Mouse (Mus musculus): Measurements from ENCODE around the gene Scaf1.

The Scaf1 gene

DNA sequence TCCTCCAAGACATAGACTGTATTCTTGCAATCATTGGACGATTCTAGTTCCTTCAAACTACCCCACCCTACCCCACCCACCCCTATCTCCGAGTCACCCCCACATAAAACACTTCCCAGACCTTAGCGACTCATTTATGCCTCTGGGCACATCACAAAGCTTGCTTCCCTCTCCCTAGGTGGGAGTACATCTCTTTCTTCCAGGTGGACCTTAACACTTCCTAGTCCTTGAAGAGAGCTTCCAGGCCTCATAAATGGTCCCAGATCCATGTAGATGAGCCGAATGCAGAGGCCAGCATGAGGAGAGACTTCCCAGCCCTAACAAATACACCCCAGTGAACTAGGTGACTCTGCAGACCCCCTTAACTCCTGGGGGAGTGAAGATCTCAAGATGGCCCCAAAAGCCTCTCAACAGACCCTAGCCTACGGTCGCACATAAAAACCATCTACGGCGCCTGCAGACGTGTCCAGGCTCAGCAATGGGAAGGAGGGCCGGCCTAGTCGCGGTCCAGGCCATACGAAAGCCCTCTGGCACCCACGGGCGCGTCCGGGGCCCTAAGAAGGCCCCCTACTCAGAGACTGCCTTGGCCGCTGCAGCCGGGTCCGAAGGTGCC lies 713 bp downstream of the Scaf1 start:
- in situ Hi-C loops (cut with MboI; ENCODE audit: low sequenced_read_pairs): no loop called here

DNA sequence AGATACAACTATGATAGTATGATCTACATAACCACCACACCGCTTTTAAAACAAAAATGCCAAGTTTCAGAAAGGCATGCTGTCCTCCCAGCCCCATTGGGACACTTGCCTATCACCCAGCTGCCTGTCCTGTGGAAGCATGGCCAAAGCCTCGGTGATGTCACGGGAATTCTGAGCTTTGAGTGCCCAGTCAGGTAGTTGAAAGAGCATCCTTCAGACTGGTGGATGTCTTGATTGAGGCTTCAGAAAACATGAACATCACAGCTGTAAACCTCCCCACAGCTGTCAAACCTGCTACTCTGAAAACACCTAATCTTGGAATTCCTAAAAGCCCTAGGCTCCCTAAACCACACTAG lies 2.1 kb downstream of the Scaf1 start:
- in situ Hi-C loops (cut with MboI; ENCODE audit: low sequenced_read_pairs): no loop called here

DNA sequence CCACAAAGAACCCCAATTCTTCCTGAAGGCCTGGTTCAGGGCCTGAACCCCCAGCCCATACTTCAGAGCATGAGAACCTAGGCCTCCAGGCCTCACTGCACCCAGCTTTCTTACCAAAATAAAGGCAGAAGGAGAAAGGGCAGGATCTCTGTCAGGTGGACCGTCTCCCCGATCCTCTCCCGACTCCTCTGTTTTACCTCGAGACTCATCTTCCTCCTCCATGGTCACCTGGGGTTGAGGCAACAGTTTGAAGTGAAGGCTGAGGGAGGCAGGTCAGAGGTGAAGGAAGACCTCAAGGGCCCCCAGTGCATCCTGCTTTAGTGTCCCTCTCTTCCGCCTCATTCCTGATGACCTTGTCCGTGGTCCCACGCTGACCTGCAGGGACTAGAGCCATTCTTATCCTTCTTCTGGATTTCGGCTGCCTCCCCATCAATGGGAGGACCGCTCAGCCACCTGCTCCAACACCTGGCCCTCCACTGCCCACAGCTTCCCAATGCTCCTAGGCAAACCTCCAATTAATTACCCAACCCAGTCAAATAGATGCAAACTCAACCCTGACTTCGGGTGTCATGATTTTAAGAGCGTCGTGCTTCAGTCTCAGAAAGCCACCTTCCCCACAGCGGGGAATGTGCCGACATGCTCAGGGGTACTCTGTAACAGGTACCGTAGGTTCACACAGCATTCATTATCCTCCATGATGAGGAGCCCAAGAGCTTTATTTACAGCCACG lies 2.6 kb downstream of the Scaf1 start:
- in situ Hi-C loops (cut with MboI; ENCODE audit: low sequenced_read_pairs): no loop called here

DNA sequence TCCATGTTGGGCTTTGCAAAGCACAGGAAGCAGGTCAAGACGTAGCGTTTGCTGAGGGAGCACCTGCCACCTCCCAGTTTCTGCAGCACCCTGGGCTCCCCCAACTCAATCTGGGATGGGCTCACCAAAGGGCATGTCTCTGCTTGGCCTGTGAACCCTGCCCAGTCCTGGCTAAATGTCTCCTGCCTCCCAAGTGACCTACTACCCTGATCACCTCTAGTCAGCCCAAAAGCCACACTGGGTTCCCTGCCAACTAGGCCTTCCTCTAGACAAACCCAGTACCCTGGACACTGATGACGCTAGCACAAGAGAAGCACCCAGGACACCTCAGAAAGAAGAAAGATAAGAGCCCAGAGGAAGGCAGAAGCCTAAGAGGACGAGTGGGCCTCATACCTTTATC lies 3.3 kb downstream of the Scaf1 start:
- in situ Hi-C loops (cut with MboI; ENCODE audit: low sequenced_read_pairs): no loop called here

DNA sequence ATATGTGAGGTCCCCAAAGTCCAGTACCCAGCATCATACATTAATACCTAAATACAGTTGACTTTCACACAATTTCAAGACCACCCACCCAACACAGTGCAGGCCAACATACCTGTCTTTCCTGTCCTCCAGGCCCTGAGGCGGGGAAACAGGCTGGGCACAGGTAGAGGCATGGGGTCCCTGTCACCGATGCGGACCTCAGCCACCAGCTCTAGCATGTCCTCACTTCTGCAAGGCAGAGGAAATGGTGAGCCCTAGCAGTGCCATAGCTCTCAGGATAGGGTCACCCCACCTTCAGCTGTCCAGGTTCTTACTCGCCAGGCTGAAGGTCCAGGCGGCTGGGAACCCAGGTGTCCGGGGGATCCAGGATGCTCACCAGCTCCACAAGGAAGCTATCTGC lies 4.2 kb downstream of the Scaf1 start:
- in situ Hi-C loops (cut with MboI; ENCODE audit: low sequenced_read_pairs): no loop called here

DNA sequence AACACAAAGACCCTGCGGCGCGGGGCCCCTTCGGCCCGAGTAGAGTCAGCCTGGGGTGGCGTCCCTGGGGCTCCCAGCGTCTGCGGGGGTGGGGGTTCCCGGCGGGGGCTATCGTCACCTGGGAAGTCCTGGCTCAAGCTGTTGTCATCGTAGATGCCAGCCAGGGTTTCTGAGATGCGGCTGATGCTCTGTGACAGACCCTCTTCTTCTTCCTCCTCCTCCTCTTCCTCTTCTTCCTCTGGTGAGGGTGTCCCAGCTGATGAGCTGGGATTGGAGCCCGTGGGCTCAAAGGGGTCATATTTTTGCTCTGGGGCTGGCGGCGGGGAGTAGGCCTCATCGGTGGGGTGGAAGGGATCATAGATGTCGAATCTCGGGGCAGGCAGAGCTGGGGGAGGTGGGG lies 7.8 kb downstream of the Scaf1 start:
- in situ Hi-C loops (cut with MboI; ENCODE audit: low sequenced_read_pairs): no loop called here

DNA sequence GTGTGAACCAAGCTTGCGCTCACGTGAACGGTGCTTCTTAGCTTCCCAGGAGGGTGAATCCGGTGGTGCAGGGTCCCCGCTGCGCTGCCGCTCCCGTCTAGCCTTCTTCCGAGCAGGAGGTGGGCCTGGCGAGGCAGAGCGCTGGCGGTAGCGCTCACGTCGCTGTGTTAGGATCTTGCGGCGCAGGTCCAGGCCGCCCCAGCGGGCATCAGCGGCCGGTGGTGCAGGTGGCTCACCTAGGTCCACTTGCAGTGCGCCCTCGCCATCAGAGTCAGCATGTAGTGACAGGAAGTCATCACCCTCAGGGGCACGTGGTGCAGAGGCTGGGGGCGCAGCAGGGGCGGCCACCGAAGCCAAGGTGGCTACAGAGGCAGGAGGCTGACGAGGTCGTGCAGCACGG lies 8.3 kb downstream of the Scaf1 start:
- in situ Hi-C loops (cut with MboI; ENCODE audit: low sequenced_read_pairs): no loop called here

DNA sequence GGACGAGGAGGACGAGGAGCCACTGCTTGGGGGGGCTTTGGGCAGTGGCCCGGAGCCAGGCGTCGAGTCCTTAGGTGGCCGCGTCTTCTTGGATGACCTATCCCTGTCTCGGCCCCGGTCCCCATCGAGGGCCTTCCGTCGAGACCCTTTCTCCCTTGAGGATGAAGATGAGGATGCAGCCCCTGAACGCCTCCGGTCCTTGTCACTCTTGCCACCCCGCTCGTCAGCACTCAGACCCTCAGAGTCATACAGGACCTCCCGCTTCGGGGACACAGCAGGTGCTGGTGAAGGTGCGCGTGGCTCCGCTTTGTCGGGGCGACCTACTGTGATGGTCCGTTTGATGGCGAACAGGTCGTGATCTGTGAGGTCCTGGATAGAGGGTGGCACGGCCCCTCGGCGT lies 9.0 kb downstream of the Scaf1 start:
- in situ Hi-C loops (cut with MboI; ENCODE audit: low sequenced_read_pairs): no loop called here

DNA sequence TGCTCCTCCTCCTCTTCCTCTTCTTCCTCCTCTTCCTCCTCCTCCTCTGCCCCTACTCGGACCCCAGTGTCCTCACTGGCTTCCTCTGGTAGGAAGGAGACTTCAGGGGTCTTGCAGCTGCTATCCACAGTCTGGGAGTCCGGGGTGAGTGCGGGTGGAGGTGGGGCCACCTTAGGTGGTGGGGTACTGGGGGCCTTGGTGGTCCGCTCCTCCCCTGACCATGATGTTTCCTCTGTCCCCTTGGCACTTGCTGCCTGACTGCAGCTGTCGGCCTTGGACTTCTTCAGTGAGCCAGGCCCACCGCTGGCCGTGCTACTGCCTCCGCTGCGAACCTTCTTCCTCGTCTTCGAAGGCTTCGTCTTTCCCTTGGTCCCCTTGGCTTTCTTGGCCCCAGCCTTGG lies 9.7 kb downstream of the Scaf1 start:
- in situ Hi-C loops (cut with MboI; ENCODE audit: low sequenced_read_pairs): no loop called here

DNA sequence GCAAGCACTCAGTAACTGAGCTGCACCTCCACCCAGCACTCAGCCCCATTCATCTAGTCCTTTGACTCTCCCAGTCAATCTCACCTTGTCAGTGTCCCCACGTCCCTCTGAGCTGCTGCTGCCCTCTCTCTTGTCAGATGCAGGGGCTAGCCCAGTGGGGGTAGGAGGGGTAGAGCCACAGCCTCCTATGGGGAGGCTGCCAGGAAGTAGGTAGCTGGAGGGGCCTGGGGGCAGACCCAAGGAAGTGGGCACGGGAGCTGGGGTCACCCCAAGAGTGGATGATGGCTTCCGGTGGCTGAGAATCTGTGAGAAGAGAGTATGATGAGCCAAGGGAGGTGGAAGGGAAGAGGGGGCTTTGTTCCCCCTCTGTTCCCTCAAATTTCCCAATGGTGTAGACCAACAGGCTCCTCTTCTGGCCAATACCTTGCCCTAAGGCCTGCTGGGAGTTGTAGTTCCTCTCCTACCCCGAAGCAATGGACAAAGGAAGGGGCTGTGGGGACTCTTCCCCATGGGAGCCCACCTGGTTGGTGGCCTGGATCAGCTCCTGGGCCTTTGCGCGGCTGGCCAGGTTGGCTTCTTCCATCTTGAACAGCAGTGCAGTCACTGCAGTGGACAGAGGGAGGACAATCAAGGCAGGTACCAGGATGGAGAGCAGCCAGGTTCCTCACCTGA lies 10.7 kb downstream of the Scaf1 start:
- in situ Hi-C loops (cut with MboI; ENCODE audit: low sequenced_read_pairs): no loop called here

DNA sequence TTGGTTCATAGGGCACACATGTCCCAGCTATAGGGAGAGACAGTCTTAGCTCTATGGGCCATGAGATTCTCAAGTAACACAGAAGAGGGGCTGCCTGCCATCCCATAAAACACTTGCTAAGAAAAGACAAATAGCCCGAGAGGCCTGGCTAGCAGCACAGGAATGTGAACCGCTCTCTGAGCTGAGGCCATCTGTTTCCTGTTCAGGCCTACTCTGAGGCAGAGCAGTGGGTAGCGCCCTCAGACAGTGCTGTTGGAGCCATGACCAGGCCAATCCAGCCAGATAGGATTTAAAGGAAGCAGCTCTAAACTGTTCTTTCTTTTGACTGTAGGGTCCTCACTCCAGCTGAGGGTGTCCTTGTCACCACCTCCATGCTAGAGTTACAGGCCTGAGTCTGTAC lies 11.6 kb downstream of the Scaf1 start:
- in situ Hi-C loops (cut with MboI; ENCODE audit: low sequenced_read_pairs): no loop called here

DNA sequence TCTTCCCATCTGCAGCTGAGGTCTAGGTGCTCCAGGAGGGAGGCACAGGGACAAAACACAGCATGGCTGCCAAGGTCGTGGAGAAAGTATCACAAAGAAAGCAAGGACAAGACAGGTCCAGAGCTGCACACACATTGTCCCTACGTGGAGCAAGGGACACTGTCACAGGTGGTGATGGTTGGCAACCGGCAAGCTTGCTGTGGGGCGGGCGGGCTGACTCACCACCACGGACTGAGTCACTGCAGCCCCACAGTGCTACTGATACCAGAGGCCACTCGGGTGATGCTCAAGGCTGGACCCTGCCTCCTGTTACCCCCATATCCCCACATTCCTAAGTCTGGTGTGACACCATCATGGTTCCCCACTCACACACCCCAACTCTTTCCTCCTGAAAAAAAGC lies 13.7 kb downstream of the Scaf1 start:
- in situ Hi-C loops (cut with MboI; ENCODE audit: low sequenced_read_pairs): no loop called here

DNA sequence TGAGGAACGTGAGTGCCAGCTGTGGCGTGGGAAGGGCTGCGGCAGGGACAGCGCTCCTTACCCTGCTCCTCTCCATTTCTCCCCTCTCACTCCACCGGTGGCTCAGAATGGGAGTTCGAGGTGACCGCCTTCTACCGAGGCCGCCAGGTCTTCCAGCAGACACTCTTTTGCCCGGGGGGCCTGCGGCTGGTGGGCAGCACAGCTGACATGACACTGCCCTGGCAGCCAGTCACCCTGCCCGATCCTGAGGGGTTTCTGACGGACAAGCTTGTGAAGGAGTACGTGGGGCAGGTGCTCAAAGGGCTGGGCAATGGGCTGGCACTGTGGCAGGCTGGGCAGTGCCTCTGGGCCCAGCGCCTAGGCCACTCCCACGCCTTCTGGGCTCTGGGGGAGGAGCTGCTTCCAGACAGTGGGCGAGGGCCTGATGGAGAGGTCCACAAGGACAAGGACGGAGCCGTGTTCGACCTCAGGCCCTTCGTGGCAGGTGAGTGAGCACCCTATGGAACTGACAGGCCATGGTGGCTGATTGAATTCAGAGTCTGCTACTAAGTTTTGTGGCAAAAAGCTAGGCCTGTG lies 15.5 kb downstream of the Scaf1 start:
- in situ Hi-C loops (cut with MboI; ENCODE audit: low sequenced_read_pairs): no loop called here

DNA sequence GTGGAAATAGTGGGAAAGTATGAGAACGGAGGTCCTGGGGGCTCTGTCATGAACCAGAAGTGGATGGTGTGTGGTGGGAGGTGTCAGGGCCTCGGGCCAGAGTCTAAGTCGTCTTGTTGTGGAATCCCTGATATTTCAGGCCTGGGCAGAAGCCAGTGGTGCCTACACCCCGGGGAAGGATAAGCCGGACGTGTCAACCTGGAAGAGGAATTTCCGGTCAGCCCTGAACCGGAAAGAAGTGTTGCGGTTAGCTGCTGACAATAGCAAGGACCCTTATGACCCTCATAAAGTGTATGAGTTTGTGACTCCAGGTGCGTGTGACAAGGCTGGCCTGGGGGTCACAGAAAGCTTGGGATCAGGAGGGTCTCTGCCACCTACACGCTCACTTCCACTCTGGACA lies 16.4 kb downstream of the Scaf1 start:
- in situ Hi-C loops (cut with MboI; ENCODE audit: low sequenced_read_pairs): no loop called here

DNA sequence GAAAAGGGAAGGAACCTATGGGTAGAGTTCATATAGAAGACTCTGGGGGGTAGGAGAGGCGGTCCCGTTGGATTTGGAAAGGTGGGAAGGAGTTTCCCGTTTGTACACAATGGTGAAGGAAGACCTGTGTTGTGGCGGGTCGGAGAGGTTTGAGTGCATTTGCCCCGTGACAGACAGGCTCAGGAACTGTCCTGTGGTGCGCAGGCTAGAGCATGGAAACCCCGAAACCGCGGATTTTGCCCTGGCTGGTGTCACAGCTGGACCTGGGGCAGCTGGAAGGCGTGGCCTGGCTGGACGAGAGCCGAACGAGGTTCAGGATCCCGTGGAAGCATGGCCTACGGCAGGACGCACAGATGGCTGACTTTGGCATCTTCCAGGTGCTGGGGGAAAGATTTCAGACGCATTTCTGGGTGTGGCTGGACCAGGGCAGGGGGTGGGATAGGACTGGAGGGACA lies 17.6 kb downstream of the Scaf1 start, which contains the start of gene Bcl2l12:
Bcl2l12 (minus strand) TSS at position 212 of the 455 bp plus-strand sequence.
- in situ Hi-C loops (cut with MboI; ENCODE audit: low sequenced_read_pairs): no loop called here

DNA sequence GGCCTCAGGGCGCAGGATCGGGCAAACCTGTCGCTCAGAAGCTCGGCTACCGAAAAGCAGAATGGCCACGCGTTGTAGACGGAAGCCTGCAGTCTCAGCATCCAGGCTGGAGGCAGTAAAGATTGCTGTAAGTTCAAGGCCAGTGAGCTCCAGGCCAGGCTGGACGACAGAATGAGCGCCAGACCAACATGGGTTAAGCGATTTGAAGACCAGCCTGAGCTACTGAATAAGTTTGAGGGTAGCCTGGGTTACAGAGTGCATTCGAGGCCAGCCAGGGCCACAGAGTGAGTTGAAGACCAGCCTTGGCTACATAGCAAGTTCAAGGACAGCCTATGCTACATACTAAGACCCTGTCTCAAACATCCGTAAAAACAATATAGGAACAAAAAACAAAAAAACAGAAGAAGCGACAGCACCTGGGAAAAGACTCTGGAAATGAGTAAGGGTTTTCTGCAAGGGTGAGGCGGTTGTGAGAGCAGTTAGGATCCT lies 18.2 kb downstream of the Scaf1 start:
- in situ Hi-C loops (cut with MboI; ENCODE audit: low sequenced_read_pairs): no loop called here

DNA sequence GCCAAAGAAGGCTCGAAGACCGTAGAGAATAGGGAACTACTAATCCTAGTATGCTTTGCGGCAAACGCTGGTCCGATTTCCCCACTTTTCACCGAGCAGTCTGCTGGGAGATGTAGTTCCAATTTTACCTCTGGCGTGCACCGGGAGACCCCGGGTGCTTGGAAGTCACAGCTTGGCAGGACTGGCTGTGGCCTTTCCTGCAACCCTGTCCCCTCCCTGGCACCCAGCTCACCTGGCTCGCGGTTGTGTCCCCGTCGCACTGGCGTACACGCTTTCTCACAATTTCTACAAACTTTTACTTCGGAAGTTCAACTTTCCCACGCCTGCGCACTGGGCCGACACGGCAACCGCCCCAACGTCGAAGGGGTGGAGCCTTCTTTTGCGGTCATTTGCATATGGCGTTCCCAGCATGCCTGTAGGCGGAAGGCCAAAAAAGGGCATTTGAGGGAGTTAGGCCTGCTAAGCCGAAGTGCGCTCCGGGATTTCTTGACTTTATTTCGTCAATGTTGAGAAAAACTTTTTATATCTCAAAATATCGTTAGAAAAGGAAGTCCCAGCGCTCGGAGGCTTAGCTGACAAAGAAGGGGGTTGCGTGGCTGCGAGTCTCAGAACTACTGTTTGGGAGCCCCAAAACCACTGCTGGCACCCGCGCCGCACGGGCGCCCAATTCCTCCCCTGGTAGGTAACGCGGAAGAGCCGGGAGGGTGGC lies 18.8 kb downstream of the Scaf1 start, which contains the start of gene Irf3:
Irf3 (plus strand) TSS at position 418 of the 709 bp plus-strand sequence.
- in situ Hi-C loops (cut with MboI; ENCODE audit: low sequenced_read_pairs): no loop called here

DNA sequence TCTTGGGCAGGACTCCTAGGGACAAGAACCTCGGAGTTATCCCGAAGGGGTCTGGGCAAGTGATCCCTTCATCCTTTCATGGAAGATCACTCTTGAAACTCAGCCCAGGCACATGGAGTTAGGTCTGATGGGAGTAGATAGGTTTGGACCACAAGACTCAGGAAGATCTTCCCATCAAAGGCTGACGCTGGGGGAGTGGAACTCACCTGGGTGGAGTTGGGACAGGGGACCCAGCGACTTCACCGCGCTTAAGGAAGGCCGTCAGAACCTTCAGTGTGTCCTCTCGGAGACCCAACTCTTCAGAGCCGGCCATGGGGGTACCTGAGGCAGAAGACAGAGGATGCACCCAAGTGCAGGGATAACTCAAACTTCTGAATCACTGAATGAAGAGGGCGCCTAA lies 19.5 kb downstream of the Scaf1 start:
- in situ Hi-C loops (cut with MboI; ENCODE audit: low sequenced_read_pairs): no loop called here

DNA sequence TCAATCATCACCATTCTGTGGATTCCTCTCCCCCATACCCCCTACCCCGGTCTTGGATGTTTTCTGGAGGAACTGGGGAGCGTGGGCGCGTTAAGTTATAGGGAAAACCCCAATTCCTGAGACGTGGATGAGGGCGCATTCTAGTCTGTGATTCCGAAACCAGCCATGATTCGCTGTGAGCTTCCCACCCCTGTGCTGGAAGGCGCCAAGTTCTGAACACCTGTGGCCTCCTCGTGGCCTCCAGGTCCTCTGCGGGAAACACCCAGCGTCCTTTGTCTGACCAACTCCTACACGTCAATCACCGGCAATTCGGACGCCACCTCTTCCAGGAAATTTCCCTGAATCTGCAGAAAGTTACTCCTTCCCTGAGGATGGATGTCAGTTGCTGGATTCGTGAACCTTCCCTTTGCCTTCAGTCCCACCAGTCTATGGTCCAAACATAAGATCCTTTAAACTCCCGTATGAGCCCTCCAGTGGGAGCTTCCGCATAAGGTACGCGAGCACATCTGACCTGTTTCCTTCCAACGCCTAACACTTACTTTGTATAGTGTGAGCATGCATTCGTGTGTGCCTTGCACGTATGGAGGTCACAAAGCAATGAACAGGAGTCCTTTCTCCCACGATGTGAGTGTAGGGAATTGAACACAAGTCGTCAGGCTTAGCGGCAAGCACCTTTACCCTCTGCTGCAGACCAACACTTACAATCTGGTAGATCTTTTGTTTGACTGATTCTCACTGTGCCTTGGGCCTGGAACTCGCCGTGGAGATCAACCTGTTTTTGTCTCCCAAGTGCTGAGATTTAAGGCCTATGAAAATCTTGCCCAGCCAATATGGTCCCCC lies 29.1 kb downstream of the Scaf1 start:
- in situ Hi-C loops (cut with MboI; ENCODE audit: low sequenced_read_pairs): no loop called here

Data from CH12F3 (cell line).